Mouse (Mus musculus): ENCODE measurements around the gene Aktip.

Aktip gene

DNA sequence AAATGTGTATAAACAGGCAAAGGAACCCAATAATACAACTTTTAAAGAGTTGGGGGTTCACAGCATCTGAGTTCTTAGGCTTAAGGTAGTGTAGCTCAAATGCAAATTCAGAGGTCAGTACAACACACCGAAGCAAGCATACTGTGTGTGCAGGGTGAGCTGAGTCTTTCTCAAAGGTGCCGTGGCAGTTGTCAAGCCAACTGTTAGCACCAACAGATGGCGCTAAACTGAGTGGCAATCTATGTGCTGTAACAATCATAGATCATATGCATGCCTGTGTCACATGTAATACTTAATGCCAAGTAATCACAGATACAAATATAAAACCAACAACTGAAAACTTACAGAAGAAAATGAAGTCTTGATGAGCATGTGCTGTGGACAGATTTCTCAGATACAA, 81.6 kb downstream of the Aktip start:
- no peak for DNase-seq

GRCm38 (mm10) chr8:91117537-91117936, 82.2 kb downstream of the Aktip start:
- peak; percentile 21 to 26 for DNase-seq

GRCm38 (mm10) chr8:91114910-91115309, 84.9 kb downstream of the Aktip start:
- no peak for DNase-seq

- no peak for DNase-seq
Measured at GRCm38 (mm10) chr8:91114428-91114827, 85.3 kb downstream of the Aktip start.

DNA sequence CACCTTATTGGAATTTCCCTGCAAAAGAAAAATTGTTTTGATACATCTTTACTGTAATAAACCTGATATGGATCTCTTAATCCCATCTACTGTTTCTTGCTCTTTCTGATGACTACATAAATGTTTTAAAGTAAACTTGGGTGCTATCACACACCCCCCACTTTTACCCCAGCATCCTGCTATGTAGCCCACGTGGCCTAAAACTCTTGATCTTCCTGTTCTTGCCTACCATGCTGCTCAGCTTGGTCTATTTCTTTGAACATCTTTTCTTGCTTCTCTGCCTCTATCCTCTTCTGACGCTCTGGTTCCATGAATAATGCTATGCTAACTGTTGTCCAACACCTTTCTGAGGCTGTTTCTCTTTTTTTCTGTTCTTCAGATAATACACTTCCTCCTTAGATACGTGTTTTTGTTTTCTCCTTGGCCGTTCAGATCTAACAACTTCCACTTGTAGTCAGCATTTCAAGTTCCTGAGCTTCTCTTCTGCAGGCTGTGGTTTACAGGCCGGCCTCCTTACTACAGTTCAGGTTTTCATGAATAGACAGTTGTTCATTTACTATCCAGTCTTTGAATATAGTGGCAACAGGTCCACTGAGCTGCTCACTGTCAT, 87.8 kb downstream of the Aktip start:
- no peak for DNase-seq

DNA sequence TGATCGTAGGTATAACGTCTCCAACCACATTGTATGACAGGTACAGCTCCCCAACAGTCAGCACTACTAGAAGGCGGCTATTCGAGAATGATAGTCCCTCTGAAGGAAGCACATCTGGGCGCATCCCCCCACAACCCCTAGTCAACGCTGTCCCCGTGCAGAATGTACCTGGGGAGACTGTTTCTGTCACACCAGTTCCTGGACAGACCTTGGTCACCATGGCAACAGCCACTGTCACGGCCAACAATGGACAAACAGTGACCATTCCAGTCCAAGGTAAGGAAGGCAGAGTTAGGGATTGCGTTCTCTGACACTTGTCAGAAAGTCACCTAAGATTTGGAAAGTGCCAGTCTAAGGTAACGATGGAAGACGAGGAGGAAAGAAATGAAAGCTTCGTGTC, 93.5 kb downstream of the Aktip start:
- no peak for DNase-seq

- DNase-seq, result no peak
Measured at GRCm38 (mm10) chr8:91098106-91098505, 101.7 kb downstream of the Aktip start.

- no peak for DNase-seq
Measured at GRCm38 (mm10) chr8:91094135-91094534, 105.6 kb downstream of the Aktip start.

DNA sequence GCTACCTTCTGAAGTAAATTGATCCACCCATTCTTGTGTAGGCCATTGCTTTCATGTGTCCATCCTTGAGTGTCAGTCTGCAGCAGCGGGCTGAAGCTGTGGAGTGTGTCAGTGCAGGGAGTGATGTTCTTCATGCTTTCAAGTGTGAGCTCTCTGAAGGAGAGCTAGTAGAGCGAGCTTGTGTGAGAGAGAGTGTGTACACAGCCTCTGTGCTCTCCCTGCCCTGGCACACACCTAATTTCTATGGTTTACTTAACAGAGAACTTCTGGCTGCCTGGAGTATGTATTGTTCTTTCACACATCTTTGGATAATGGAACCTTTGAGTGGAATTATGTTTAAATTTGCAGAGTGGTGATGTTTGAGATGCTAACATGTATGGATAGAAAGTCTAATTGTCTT, 110.2 kb downstream of the Aktip start:
- no peak for DNase-seq

DNA sequence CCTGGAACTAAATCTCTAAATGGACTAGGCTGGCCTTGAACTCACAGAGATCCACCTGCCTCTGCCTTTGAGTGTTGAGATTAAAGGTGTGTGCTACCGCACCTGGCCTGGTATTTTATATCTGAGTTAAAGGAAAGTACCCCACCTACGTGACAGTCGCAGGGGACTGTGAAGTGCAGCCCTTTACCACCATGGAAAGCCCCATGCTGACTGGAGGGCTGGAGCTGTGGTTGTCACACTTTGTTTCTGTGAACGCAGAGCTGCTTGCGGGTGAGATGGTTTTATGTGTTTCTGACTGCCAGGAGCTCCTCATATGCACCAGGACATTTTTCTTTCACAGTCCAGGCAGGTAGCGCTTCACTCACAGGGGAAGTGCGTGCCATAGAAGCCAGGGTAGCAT, 111.3 kb downstream of the Aktip start:
- no peak for DNase-seq

DNA sequence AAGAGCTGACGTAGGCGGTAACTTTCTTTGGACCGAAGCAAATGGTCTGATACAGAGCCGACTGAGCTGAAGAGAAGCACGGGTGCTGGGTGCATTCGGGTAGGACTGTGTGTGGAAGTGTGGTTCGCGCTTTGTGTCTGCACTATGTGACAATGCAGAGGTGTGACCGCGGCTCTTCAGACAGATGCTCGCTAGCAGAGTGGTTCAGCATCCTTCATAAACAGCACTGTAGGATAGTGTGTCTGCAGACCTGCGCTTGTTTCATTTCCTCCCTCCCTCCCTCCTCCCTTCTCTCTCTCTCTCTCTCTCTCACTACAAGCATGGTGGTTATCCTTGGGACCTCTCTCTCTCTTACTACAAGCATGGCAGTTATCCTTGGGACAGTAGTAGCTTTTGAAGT, 117.3 kb downstream of the Aktip start:
- peak in 1 of 2 experiments; percentile 24 for DNase-seq

- no peak for DNase-seq
Measured at GRCm38 (mm10) chr8:91081911-91082310, 117.9 kb downstream of the Aktip start.

DNA sequence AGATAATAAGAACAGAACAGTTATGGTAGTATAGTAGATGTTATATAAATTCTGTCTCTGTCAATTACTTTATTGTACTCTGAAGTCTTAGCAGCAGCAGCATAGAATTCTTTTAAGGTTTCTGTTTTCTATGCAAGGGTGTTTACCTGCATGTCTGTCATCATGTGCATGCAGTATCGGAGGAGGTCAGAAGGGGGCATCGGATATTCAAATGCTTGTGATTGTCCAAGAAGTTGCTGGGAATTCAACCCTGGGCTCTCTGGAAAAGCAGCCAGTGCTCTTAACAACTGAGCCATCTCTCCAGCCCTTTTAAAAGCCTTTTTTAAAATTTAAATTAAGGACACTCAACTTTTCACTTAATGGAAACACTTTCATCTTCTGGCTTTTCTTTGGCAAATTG, 120.1 kb downstream of the Aktip start:
- DNase-seq, result peak; percentile 26 to 42

DNA sequence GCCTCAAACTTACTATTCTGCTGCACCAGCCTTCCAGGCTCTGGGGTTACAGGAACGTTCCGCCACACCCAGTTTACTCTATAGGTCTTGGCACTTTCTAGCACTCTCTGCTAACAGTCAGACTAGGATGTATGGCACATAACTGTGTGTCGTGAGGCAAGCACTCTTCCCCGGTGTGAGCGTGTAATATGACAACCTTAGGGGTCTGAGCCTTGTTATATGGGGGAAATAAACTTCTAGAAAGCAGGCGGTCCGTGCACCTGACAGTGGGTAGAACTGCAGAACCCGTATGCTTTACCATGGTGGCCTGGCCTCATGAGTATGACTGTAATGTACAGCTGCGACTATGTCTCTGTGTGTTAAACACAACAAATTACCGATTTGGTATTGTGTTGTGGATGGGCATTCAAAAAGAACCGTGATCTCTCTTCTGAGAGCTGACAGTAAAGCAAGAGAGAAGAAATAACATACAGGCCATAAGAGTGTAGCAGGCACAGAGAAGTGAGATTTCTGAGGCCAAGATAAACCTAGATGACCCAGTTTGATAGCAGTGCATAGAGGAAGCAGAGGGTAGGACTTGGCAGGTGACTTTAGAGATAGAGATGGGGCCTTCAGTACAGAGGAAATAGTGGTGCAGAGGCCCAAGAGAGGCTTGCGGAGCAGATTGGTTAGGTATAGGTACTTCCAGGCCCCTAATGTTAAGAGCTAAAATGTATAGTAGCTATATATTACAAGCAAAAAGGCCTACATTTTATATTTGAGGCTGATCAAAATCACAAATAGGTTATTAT, 122.5 kb downstream of the Aktip start:
- peak; percentile 45 to 53 for DNase-seq

GRCm38 (mm10) chr8:91070275-91070859, 129.4 kb downstream of the Aktip start:
- peak; percentile 73 to 82 for DNase-seq

GRCm38 (mm10) chr8:91069834-91070233, 129.9 kb downstream of the Aktip start, which contains the start of gene Rbl2:
Gene Rbl2 (plus strand): TSS chr8:91070057.
- DNase-seq, result peak; percentile 93 to 94

GRCm38 (mm10) chr8:91069407-91069806, 130.4 kb downstream of the Aktip start:
- peak in 1 of 2 experiments; percentile 35 for DNase-seq

- no peak for DNase-seq
Measured at GRCm38 (mm10) chr8:91065179-91065578, 134.6 kb downstream of the Aktip start.

Data from thymus, postnatal 36 days (tissue).